Mouse (Mus musculus): ENCODE data around the gene Gse1.

GRCm38 (mm10) chr8:120563348-120563724 lies 335.1 kb downstream of the Gse1 start:
- TF ChIP-seq CTCF (conservative IDR thresholded peaks at IDR 0.05; ENCODE audit: low read length) (no peak), NANOG (IDR thresholded peaks at IDR 0.05; ENCODE audit: borderline replicate concordance, low read length) (no peak)

Measured in E14TG2a.4 (cell line).